Mouse (Mus musculus) left cerebral cortex, postnatal 10 days (tissue): ENCODE results near the gene Dpy19l2. TPM values are rescaled to one million over a fixed set of nuclear protein-coding genes. Genes with fewer than 3 reads are reported as not detected.
"Not testable (repeated sequence)": the region's sequence is repeated elsewhere in the genome, so short reads cannot be mapped to it uniquely, and the experiment has no call there.

Source experiments
- DNase-seq, 2 experiments: peaks; one replicate each; pipeline ENCODE4 v3.0.0; 2021 to 2022; ENCODE audit warnings: low spot score in 2 of 2, mixed read lengths in 1 of 2; ENCODE audit errors: extremely low spot score in 1 of 2
- intact Hi-C: fragments of 180-260 bp; cut with DNase I; formaldehyde crosslinking; loops from one replicate; pipeline ENCODE4 v1.15.1; 2025
- total RNA-seq, 2 experiments: library from RNA; stranded (reverse); gene quantifications; 2 replicates each; pipeline ENCODE4 v1.2.3; 2021

The Dpy19l2 gene
- under 1 TPM; 0.36 to 0.47 TPM for total RNA-seq

DNA sequence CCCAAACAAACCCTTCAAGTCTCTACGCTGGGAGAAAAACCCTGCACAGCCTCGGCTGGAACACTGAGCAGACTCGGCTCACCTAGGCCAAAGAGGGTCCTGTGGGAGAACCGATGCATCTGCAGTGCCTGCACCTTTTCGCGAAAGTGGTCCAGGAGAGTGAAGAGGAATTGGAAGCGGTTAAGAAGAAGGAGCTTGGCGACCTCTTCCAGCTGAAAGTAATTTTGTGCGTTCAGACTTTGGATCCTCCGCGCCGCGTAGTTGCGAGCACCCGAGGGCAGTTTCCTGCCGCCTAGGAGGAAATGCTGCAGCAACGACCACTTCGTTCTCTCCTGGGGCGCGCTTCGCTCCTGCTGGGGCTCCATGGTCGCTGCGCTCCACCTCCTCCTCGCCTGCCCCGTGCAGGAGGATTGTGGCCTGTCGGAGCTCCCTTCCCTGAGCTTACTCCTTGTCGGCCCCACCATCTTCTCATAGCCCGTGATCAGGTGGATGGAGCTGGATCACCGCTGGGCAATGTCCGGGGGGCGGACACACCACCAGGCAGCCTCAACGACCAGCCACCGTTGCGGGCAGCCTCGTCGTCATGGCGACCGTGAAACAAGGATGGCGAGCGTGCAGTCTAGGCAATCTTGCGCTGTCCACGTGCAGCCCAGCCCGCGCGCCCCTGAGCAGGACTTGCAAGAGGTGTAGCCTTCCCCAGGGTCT, at the start of gene Dpy19l2:
Gene Dpy19l2 (minus strand): TSS at position 594 of the 705 bp plus-strand sequence.
- peak; percentile 30 to 72 for DNase-seq
- intact Hi-C loops: loop anchor here (5.0 to 10.0 kb wide), 2 partner anchors 151 to 346 kb away; no protein-coding TSS in a partner anchor

DNA sequence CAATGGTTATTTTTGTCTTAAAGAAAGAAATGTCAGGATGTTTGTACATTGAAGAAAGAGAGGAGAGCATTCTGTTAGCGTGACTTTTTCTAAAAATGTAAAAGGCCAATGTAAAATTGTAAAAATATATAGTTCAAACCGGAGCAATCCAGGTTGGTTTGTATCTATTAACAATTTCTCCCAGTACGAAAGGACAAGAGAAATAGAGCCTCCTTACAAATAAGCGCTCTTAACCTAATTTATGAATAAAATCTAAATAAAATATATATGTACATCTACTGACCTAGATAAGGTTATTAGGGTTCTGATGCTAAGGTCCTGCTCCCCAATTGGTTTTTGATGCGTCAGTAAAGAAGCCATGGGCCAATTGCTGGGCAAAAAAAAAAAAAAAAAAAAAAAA, 48.9 kb upstream of the Dpy19l2 start:
- intact Hi-C loops: no loop called here

DNA sequence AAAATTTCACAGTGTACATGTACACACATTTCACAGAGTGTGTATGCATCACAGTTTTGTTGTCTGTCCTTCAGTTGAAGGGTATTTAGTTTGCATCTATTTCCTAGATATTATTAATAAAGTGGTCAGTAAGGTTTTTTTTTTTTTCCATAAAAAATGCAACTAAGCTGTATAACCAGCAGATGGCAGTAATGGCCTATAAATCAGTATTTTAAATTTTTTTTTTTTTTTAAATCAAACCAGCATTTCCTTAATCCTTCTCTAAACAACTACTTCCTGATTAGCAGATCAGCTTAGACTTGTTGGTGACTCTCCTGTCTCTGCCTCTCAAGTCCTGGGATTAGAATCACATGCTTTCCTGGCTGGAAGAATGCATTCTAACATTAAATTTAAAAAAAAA, 5.2 kb upstream of the Dpy19l2 start:
- intact Hi-C loops: no loop called here

More for the DNA sequence above, 48.9 kb upstream of the Dpy19l2 start:
- no peak for DNase-seq

DNA sequence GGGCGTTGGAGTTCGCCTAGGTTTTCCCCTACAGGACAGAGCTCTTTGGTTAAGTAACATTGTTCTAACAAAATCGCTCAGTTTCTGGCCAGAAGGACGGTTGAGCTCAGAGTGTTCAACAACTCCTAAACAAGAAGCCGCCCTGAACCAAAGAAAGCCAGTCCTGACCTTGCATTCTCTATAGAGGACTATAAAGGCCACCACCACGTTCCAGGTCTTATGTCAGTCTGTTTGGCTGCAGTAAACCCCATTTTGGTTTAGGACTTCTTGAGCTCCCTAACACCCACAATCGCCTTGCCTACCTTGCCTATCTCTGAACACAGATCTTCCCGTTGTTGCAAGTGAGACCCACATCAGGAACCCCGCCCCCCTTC, 299 bp upstream of the Dpy19l2 start:
- intact Hi-C loops: loop anchor here (5.0 to 10.0 kb wide), 2 partner anchors 152 to 346 kb away; no protein-coding TSS in a partner anchor
- DNase-seq: no peak

More for the DNA sequence above, 5.2 kb upstream of the Dpy19l2 start:
- no peak for DNase-seq

DNA sequence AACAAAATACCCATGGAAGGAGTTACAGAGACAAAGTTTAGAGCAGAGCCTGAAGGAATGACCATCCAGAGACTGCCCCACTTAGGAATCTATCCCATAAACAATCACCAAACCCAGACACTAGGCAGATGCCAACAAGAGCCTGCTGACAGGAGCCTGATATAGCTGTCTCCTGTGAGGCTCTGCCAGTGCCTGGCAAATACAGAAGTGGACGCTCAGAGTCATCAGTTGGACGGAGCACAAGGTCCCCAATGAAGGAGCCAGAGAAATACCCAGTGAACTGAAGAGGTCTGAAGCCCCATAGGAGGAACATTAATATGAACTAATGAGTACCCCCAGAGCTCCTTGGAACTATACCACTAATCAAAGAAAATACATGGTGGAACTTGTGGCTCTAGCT, 58.8 kb downstream of the Dpy19l2 start:
- intact Hi-C loops, DNase-seq: not testable (repeated sequence)

DNA sequence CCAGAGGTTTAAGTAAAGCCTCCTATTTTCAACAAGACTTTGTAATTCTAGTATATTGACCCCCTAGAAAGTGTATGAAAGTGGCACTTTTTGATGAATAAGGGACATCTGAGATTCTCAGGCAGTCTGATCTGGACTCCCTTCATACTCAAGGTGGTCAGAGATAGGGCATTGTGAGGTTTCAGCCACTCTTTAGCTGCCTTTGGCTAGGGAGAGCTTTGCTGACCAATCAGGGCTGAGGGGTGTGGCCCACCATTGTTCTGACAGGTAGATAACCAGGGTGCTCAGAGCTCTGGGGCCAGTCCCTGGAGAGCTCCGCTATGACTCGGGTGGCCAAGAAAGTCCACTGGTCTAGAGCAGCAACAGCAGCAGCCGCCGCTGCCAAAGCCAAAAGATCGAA, 71.2 kb downstream of the Dpy19l2 start, which contains the start of gene Cypt4:
Gene Cypt4 (plus strand): TSS at position 301 of the 400 bp plus-strand sequence.
- no peak for DNase-seq
- intact Hi-C loops: no loop called here

DNA sequence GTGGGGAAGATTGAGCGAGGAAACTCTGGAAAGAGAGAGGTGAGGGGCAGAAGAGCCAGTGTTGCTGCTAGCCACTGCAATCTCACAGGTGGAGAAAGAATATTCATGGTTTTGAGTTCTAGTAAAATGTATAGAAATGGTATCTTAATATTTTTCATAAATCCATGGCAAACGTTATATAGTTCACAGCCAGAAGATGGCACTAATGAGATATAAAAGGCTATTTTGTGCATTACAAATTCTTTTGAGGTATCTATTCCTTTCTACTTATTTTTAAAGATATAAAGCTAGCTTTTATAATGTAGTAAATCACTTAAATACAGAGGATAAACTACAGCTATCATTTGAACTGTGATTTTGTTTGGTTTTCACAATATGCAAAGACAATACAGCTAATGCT, 157.9 kb downstream of the Dpy19l2 start:
- DNase-seq: no peak
- intact Hi-C loops: loop anchor here (5.0 kb wide), 1 partner anchor 504 kb away; no protein-coding TSS in a partner anchor

DNA sequence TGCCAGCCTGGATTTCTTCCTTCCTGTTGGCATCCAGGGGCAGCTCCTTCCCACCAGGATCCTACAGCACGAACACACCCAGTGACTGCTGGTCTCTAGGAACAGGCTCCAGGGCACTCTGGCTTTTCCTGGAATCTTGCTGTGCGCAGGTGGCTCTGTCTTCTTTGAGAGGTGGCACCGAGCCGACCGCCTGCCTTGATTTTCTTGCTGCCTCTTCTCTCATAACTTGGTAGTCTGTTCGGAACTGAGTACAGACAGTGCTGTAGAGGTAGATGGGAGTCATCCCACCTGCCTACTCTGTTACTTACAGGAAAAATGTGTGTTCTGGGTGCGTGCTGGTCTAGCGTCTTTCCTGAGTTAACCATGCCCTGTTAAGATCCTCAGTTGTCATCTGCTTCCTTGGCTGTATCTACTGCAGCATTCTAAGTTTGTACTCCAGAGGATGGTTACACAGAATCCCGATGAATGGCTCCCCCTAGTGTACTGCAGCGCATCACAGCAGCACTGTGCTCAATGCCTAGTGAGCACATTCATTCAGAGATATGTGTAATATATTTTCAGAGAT, 179.4 kb downstream of the Dpy19l2 start:
- intact Hi-C loops: loop anchor here (5.0 kb wide), 3 partner anchors 399 to 1054 kb away; no protein-coding TSS in a partner anchor
- DNase-seq: peak; percentile 74 to 84

DNA sequence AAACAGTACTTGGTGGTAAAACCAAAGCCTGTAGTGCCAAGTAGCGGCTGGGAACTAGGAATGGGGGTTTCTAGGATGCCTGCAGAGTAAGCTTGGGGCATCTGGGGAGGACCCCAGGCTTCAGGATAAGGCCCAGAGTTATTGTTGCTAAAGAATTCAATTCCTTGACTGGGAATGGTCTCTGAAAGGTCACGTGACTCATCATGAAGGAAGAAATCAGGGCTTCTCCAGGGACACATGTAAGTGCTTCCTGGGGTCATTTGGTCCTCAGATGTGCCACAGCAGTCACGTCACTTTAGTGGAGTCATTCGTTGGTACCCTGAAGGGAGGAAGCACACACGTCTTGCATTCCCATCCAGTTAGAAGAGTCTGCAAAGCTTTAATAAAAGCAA, 182.0 kb downstream of the Dpy19l2 start:
- intact Hi-C loops: no loop called here

DNA sequence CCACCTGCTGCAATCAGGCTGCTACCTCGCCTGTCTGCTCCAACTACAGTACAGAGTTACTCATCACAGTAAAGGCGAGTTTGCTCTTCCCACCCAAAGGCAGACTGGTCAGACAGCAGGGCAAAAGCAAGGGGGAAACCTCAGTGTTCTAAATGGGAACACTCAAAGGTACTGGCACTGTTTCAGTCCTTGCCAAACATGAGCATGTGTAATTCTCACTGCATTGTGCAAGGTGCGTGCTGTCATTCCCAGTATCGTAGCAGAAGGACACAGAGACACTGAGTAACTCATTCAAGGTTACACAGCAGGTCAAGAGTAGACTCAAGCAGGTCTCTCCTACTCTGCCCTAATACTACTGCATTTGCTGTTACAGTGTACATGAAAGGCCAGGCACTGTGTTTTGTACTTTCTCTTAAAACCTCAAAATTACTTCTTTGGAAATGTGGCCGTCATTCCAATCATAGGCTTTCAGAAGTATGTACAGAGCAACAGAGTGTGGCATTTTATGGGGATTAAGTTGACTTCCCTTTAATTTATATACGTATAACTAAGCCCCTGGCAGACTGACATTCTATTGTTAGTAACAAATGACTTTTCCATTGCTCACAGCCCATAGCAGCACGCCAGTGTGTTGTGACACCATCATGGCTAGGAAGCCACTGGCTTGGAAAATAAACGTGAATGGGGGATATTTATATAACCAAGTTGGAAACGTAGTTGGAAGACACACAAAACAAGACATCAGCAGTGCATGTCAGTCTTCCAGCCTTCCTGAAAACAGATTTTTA, 182.6 kb downstream of the Dpy19l2 start:
- intact Hi-C loops: no loop called here
- no peak for DNase-seq

More for the DNA sequence above, 182.0 kb downstream of the Dpy19l2 start:
- DNase-seq: no peak

DNA sequence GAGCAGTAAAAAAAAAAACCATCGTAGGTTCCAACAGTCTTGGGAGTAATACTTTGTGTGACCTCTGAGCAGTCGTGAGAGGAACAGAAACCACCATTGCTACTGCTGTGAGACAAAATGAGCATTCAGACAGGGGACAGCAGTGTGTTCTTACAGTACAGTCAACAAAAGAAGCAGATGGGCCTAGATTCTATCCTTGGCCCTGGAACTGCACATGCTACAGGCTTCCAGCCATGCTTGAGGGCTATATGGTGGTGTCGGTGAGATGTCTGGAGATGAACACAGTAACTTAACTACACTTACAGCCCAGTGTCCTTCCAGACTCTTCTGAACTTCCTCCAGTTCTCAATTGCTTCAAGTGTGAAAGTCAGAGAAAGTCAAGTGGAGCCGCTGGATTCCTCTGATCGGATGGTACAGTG, 184.0 kb downstream of the Dpy19l2 start:
- intact Hi-C loops: no loop called here
- DNase-seq: no peak

DNA sequence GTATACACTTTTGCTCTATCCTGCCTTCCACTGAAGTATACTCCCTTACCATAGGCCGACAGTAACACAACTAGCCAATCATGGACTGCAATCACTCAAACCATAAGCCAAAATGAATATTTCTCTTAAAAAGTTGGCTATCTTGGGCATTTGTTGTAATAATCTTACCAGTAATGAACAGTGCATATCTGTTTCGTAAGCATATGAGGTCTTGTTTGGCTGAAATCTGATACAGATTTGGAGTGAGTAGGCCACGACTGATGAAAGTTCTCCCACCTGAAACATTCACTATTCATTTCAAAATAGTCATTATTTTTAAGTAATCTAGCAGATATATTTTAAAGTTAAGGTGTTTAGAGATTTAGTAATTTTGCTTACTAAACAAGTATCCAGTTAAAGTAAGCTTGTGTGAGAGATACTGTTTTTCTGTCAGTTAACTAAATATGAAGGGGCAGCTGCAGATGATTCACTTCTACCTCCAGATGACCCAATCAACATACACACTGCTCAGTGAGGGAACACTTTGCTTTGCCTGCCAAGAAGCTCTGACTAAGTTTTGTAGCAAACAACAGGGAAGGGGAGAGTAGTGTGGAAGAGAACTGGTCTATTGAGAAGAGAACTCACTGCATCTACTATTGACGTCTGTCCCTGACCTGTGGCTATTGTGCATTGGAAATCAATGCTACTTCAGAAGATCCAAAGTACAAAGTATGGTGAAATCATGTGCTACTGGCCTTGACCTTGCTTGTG, 184.5 kb downstream of the Dpy19l2 start:
- no peak for DNase-seq
- intact Hi-C loops: no loop called here

DNA sequence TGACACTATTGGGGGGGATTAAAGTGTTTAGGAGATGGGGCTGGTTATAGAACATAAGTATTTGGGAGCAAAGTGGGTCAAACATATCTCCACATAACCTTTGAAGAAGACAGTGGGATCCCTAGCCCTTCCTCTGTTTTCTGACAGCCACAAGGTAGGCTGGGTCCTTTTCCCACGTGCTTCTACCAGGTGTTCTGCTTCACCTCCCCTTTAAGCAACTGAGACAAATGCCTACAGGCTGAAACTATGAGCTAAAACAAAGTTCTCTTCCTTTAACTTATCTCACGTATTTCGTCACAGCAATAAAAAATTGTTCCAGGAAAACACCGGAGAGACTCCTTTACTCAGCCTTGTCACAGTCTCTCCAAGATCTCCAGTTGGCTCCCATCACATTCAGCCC, 187.2 kb downstream of the Dpy19l2 start:
- no peak for DNase-seq
- intact Hi-C loops: no loop called here

Other genes starting within 250 kb of the Dpy19l2 start
- 10 to 100 TPM; 44.1 to 44.3 TPM for gene Dpy19l1, start 193.2 kb downstream of the Dpy19l2 start, total RNA-seq
- not detected for gene Cypt4, start 71.1 kb downstream of the Dpy19l2 start, total RNA-seq
- gene Tbx20, start 78.0 kb upstream of the Dpy19l2 start, total RNA-seq: not detected